Mouse (Mus musculus): Measurements from ENCODE around the gene Tlr4. TPM values are rescaled to one million over a fixed set of nuclear protein-coding genes. Genes with fewer than 3 reads are reported as not detected.
A peak's percentile ranks its signal among the peaks of the same experiment; 100 is the strongest.

Gene Tlr4
- total RNA-seq (2021), result 1 to 10 TPM; 2.6 to 3.1 TPM

GRCm38 (mm10) chr4:66827463-66828162 is at the start of gene Tlr4:
Gene Tlr4 (plus strand): TSS chr4:66827584.
- peak in 1 of 2 experiments; percentile 3 for DNase-seq (ENCODE audit: extremely low spot score in 1 of 2, low spot score in 1 of 2)

- DNase-seq (ENCODE audit: extremely low spot score in 1 of 2, low spot score in 1 of 2), result no peak
These were observed 33.1 kb upstream of the Tlr4 start for GRCm38 (mm10) chr4:66794283-66794682.

DNA sequence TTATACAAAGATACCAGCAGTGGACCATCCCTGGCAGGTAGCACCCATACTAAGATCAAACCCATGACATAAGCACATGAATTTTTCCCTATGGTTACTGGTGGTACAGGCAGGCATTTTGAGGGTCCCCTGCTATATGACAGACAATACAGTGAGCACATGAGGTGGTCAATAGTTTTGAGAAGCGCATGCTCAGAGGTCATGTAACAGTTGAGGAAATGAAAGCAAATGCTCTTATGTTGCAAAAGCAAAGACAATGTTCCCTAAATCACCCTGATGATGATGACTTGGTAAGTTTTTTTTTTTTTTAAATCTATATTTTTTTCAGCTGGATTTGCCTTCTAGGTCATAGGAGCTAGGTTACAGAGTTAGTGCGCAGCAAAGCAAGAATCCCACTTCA is 30.7 kb upstream of the Tlr4 start:
- DNase-seq (ENCODE audit: extremely low spot score in 1 of 2, low spot score in 1 of 2), result no peak

GRCm38 (mm10) chr4:66804552-66805301 is 22.7 kb upstream of the Tlr4 start:
- no peak for DNase-seq (ENCODE audit: extremely low spot score in 1 of 2, low spot score in 1 of 2)

- DNase-seq (ENCODE audit: extremely low spot score in 1 of 2, low spot score in 1 of 2), result no peak
These were observed 21.6 kb upstream of the Tlr4 start for GRCm38 (mm10) chr4:66805747-66806146.

DNA sequence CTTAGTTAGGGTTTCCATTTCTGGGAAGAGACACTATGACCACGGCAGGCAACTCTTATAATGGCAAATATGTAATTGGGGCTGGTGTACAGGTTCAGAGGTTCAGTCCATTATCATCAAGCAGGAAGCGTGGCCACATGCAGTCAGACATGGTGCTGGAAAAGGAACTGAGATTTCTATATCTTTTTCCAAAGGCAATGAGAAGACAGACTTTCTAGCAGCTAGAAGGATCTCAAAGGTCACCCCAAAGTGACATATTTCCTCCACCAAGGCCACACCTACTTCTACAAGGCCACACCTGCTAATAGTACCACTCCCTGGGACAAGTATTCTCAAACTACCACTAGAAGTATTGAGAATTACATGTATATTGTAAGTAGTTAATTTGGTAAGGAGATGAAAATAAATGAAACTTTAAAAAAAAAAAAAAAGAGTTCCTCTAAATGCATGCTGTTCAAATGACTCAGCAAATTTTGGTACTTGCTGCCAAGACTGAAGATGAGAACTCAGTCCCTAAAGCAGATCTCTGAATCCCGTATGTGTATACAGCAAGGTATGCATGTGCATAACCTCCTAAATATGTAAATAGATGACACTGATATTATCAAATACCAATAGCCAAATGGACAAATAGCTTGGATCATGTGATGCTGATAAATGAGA is 10.9 kb upstream of the Tlr4 start:
- no peak for DNase-seq (ENCODE audit: extremely low spot score in 1 of 2, low spot score in 1 of 2)

DNA sequence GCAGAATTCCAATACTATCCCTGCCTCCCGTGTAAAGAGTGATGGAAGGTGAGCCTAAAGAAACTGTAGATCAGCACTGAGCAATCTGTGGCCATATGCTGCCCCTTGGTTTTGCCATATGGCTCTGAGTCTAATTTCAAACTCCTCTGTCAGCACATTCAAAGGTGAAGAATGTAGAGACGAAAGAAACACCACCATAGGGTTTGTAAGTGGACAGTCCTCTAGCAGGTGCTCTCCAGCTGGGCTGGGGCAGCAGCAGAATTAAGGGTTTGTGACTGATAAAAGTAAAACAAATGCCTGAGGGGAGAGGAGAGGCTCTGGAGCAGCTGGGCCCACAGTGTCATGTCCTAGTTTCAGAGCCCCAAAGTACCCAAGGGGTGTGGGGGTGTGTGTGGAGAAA is 6.2 kb upstream of the Tlr4 start:
- no peak for DNase-seq (ENCODE audit: extremely low spot score in 1 of 2, low spot score in 1 of 2)

DNA sequence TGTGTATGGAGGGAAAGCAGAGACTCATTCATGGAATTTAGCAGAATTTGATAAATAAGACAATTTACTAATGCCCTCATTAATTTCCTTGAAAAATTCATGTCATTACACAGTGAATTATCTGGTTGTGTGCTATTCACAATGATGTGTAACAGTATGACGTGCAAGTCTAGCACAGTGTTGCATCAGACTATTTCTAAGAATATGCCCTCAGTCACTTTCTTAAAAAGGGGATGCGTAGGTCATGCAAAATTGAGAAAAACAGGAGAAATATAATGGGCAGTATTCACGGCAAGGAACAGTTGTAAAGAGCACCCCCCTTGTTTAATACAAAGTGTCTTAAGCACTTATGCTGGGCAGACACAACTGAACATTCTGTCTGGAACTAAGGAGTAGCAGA is 5.6 kb upstream of the Tlr4 start:
- no peak for DNase-seq (ENCODE audit: extremely low spot score in 1 of 2, low spot score in 1 of 2)

DNA sequence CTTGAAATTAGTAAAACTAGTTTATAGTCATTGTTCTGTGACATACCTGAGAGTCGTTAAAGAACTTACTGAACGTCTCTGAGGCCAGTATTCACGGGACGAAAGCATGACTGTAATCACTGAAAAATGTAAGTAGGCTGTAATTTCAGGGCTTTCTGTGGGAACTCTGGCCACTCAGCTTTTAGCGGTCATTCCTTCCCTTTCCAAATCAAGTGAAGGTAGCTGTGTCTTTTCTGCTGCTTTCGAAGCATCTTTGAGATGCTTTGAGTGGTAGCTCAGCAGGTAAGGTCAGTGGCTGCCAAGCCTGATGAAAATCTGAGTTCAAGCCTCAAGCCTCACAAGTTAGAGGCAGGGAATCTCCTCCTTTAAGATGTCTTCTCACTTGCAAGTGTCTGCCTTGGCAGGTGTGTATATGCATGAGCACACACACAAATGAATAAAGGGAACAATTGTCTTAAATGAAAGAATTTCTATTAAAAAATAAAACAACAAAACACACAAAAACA is 832 bp downstream of the Tlr4 start:
- DNase-seq (ENCODE audit: extremely low spot score in 1 of 2, low spot score in 1 of 2), result no peak

DNA sequence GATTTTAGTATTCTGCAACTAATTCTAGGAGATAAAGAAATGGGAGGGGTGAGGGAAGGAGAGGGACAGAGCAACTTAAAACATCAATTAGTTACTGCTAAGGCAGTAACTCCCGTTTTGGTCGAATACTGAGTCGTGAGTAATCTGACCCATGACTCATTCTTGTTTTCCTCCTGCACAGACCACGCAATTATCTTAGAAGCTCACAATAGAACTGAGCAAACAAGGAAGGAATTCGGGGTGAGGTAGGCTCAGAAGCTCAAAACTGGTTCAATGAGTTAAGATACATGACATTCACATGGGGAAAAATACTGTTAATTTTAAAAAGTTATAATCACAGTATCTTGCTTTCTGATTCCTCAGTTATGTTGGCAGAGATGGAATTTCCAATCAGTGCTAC is 1.3 kb downstream of the Tlr4 start:
- no peak for DNase-seq (ENCODE audit: extremely low spot score in 1 of 2, low spot score in 1 of 2)

DNA sequence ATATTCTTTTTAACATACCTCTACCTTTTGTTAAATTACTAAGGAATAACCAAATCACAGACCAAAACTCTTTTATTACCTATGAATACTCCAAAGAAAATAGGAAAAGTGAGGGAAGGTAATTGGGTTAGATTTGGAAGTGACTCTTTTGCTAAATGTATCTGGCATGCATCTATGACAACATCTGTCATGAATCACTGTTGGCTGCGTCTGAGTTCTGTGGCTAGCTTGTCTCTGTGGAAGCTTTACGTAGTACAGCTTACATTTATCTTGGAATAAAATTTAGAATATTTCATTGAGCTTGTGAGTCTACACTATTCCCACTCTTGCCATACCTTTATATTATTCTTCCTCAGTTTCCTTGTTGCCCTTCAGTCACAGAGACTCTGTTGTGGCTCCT is 10.7 kb downstream of the Tlr4 start:
- no peak for DNase-seq (ENCODE audit: extremely low spot score in 1 of 2, low spot score in 1 of 2)

DNA sequence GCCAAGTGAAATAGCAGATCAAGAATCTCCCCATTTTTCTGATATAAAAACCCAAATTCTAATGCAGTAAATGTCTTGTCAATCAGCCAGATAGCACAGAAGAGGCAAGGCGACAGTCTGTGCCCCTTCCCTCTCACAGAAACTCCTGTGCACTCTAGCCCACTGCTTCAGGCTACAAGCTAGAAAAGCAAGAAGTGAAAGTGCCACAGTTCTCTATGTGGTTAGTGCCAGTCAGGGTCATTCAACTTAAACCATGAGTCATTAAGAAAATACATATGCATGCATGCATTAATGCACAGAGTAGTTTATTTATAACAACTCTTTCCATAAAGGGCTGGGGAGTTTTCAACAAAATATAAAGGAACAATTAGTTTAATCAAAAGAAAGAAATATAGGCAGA is 15.9 kb downstream of the Tlr4 start:
- DNase-seq (ENCODE audit: extremely low spot score in 1 of 2, low spot score in 1 of 2), result no peak

- DNase-seq (ENCODE audit: extremely low spot score in 1 of 2, low spot score in 1 of 2), result no peak
These were observed 24.6 kb downstream of the Tlr4 start for GRCm38 (mm10) chr4:66852011-66852410.

- no peak for DNase-seq (ENCODE audit: extremely low spot score in 1 of 2, low spot score in 1 of 2)
These were observed 29.6 kb downstream of the Tlr4 start for GRCm38 (mm10) chr4:66856992-66857391.

DNA sequence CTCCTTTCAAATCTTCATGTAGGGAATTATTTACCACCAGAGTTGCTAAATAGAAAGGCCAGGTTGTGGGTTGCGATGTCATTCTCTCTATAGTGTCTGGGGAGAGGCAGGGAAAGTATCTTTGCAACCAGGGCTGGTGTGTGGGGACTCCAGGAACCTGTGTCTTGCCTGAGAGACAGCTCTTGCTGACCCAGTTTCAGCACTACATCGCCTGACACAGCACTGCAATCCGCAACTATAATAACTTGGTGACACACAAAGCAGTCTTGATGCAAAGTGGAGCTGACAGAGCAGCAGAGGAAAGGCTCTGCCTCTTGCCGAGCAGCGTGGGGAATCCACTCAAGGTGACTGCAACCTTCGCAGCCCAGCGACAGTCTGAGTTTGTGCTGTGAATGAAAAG is 42.5 kb downstream of the Tlr4 start:
- DNase-seq (ENCODE audit: extremely low spot score in 1 of 2, low spot score in 1 of 2), result no peak

DNA sequence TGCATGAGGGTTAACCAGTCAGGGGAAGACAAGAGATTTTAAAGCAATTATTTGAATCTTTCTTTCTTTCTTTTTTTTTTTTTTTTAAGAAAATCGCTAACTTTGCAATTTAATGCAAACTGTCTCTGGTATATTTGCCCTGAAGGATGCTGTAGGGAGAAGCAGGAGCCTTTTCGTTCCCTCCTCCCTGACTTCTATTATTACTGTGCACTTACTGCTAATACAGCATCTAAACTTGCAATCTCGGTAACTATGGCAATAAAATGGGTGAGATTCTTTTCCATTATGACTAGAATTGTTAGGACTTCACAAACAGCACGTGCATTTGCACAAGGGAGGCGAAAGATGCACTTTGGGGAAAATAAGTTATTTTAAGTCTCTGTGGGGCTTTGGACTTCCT is 44.6 kb downstream of the Tlr4 start:
- no peak for DNase-seq (ENCODE audit: extremely low spot score in 1 of 2, low spot score in 1 of 2)

DNA sequence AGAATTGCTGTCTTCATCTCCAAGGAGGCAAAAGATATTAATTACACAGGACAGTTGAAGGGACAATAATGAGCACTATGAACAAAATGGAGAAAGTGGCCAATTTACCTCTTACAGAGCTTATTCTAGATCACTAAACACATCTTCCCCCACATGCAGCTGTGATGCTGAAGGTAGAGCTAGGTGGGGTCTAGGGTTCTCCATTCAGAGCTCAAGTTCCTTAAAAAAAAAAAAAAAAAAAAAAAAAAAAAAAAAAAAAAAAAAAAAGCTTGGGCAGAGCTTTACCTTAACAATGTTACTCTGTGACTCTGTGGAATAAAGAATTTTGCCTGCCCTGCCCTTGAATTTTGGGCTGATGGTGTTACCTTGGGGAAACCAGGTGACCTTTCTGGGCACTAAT is 46.0 kb downstream of the Tlr4 start:
- no peak for DNase-seq (ENCODE audit: extremely low spot score in 1 of 2, low spot score in 1 of 2)

DNA sequence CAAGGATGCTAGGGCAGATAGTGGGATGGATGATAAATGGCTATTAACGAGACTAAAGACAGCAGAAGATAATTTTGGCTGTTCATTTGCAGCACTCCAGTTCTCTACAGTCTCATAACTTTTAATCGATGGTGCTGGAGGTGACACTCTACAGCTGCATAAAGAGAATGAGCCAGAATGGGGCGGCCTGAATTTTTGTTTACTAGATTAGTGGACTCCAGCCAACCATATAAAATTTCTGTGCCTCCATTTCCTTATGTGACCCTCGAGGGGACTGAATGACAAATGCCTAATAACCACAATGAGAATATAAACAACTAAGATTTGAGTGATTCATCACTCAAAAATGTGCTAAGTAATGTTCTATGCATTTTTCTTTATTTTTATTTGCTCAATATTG is 48.4 kb downstream of the Tlr4 start:
- DNase-seq (ENCODE audit: extremely low spot score in 1 of 2, low spot score in 1 of 2), result no peak

GRCm38 (mm10) chr4:66877609-66878008 is 50.2 kb downstream of the Tlr4 start:
- no peak for DNase-seq (ENCODE audit: extremely low spot score in 1 of 2, low spot score in 1 of 2)

DNA sequence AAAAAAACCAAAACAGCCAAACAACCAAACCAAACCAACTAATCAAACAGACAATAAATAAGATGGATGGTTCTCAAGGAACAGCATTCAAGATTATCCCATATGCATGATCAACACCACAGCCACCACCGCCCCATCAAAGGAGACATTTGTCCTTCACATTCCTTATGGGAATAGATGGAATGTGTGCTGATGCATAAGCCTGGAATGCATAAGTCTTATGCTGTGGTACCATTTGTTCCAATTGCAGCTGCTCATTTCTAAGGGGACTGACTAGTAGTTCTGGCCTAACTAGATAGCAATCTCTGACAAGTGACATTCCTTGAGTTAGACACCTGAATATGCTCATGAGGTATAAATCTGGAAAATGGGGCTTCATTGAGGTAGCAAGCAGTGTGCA is 54.1 kb downstream of the Tlr4 start:
- DNase-seq (ENCODE audit: extremely low spot score in 1 of 2, low spot score in 1 of 2), result no peak

GRCm38 (mm10) chr4:66883264-66883663 is 55.9 kb downstream of the Tlr4 start:
- no peak for DNase-seq (ENCODE audit: extremely low spot score in 1 of 2, low spot score in 1 of 2)
